Mouse (Mus musculus): ENCODE data around the gene Abca13.

- TF ChIP-seq CTCF (IDR thresholded peaks at IDR 0.05), result no peak
- TF ChIP-seq EP300 (IDR thresholded peaks at IDR 0.05), result no peak
These were observed 539.6 kb downstream of the Abca13 start for GRCm38 (mm10) chr11:9731300-9731699.

Data from lung, postnatal 0 days (tissue).